Mouse (Mus musculus) midbrain, embryonic 11.5 days (tissue): ENCODE data around the gene Actr10. TPM values are rescaled to one million over a fixed set of nuclear protein-coding genes. Genes with fewer than 3 reads are reported as not detected.
A peak's percentile ranks its signal among the peaks of the same experiment; 100 is the strongest.

Source experiments
- ATAC-seq: fragments of 200-750 bp; cut with Nextera tagmentation; 2 replicates; pipeline ENCODE4 v1.8.0; 2017; ENCODE audit warnings: moderate TSS enrichment, moderate library complexity; ENCODE audit not compliant: low FRiP score
- DNase-seq: peaks from one replicate; pipeline ENCODE4 v3.0.0; 2015; ENCODE audit warnings: low spot score; ENCODE audit errors: missing footprints
- H3K27ac ChIP-seq: fragments of 300-500 bp; sonication (generic); 2 replicates; pipeline ENCODE4 v1.5.1; 2014; ENCODE audit warnings: low read depth, low read length
- H3K27me3 ChIP-seq: fragments of 300-500 bp; sonication (generic); 2 replicates; pipeline ENCODE4 v1.6.1; 2014; ENCODE audit warnings: mild to moderate bottlenecking, low read length, moderate library complexity, mixed read lengths; ENCODE audit not compliant: control insufficient read depth, insufficient read depth
- H3K36me3 ChIP-seq: fragments of 300-500 bp; sonication (generic); 2 replicates; pipeline ENCODE4 v1.6.1; 2014; ENCODE audit warnings: mild to moderate bottlenecking, low read length, moderate library complexity, mixed read lengths; ENCODE audit not compliant: control insufficient read depth, insufficient read depth
- H3K4me1 ChIP-seq: fragments of 300-500 bp; sonication (generic); 2 replicates; pipeline ENCODE4 v1.6.1; 2014; ENCODE audit warnings: low read length; ENCODE audit not compliant: control insufficient read depth, insufficient read depth
- H3K4me2 ChIP-seq: fragments of 300-500 bp; sonication (generic); 2 replicates; pipeline ENCODE4 v1.6.1; 2014; ENCODE audit warnings: mild to moderate bottlenecking, moderate library complexity
- H3K4me3 ChIP-seq: fragments of 300-500 bp; sonication (generic); 2 replicates; pipeline ENCODE4 v1.5.1; 2014; ENCODE audit warnings: low read depth, low read length
- H3K9ac ChIP-seq: fragments of 300-500 bp; sonication (generic); 2 replicates; pipeline ENCODE4 v1.6.1; 2014; ENCODE audit warnings: low read length
- H3K9me3 ChIP-seq: fragments of 300-500 bp; sonication (generic); 2 replicates; pipeline ENCODE4 v1.6.1; 2016; ENCODE audit warnings: low read length; ENCODE audit not compliant: control insufficient read depth
- WGBS: fragments of 180-500 bp; shearing (Covaris S2); extraction: QIAGEN DNeasy Blood & Tissue Kit; methylation state at CpG from one replicate; pipeline ENCODE4 v1.1.7; 2014; 5-methylcytosine and 5-hydroxymethylcytosine counted together
- polyA plus RNA-seq: library from polyadenylated mRNA; unstranded; fragments of >200 nt; fragmentation: Nextera tagmentation; extraction: Ambion mirVana; gene quantifications from 2 replicates; pipeline ENCODE4 v1.2.1, GENCODE M21; 2014

Actr10 gene
- 275 and 291 TPM in 2 replicates for polyA plus RNA-seq

- Histone ChIP-seq H3K4me3 (peak within 1 kb of the TSS; percentile 84), H3K4me1 (peaks cover 4% of the 10 kb centered on the region), H3K9ac (peak within 1 kb of the TSS; percentile 86), H3K4me2 (peak within 1 kb of the TSS; percentile 65), H3K36me3 (0 out of 2 replicates have a peak, but pooled peaks cover 3% of the 10 kb centered on the region), H3K27ac (peak within 1 kb of the TSS; percentile 87), H3K9me3 (no peaks in the 10 kb centered on the region), H3K27me3 (no peaks in the 10 kb centered on the region)
- ATAC-seq = peak; percentile 97
- peak; percentile 100 for DNase-seq
- under 1% methylated on average over 59 of the region's 59 CpGs for WGBS
Measured at GRCm38 (mm10) chr12:70937571-70938384, at the start of gene Actr10. TSS of gene Actr10 (plus strand) at chr12:70937857.

- 39% methylated on average over 5 of the region's 5 CpGs for WGBS
- DNase-seq = peak; percentile 86
- no peak overlapping the region for H3K27ac ChIP-seq
- no peaks in the 10 kb centered on the region for H3K9me3 ChIP-seq
- peaks cover 12% of the 10 kb centered on the region for H3K4me1 ChIP-seq
- H3K9ac ChIP-seq = no peak overlapping the region
- no peak overlapping the region for H3K4me2 ChIP-seq
- no peak overlapping the region for H3K4me3 ChIP-seq
- H3K27me3 ChIP-seq = peaks cover 10% of the 10 kb centered on the region
- peak; percentile 78 for ATAC-seq
- H3K36me3 ChIP-seq = no peaks in the 10 kb centered on the region; the same call in 1 of the 2 replicates
Measured at GRCm38 (mm10) chr12:70890405-70890804, 47.3 kb upstream of the Actr10 start.

- DNase-seq (peak; percentile 78), ATAC-seq (peak; percentile 83)
- Histone ChIP-seq H3K27ac (no peak overlapping the region), H3K4me3 (no peak overlapping the region), H3K4me1 (peaks cover 12% of the 10 kb centered on the region), H3K4me2 (no peak overlapping the region), H3K9me3 (no peaks in the 10 kb centered on the region), H3K36me3 (no peaks in the 10 kb centered on the region; the same call in 1 of the 2 replicates), H3K9ac (no peak overlapping the region), H3K27me3 (peaks cover 10% of the 10 kb centered on the region)
- WGBS = 56% methylated on average over 8 of the region's 8 CpGs
Measured at GRCm38 (mm10) chr12:70890874-70891470, 46.7 kb upstream of the Actr10 start.

- Histone ChIP-seq H3K36me3 (no peaks in the 10 kb centered on the region; the same call in 1 of the 2 replicates), H3K4me1 (peaks cover 12% of the 10 kb centered on the region), H3K4me2 (no peak overlapping the region), H3K27me3 (peaks cover 4% of the 10 kb centered on the region), H3K9ac (no peak overlapping the region), H3K27ac (no peak overlapping the region), H3K9me3 (no peaks in the 10 kb centered on the region), H3K4me3 (no peak overlapping the region)
- ATAC-seq (no peak), DNase-seq (peak; percentile 77)
- 82% methylated on average over 7 of the region's 7 CpGs for WGBS
Measured at GRCm38 (mm10) chr12:70895275-70895674, 42.4 kb upstream of the Actr10 start.

- peaks cover 4% of the 10 kb centered on the region for H3K27me3 ChIP-seq
- no peak for ATAC-seq
- 82% methylated on average over 10 of the region's 10 CpGs for WGBS
- no peaks in the 10 kb centered on the region for H3K36me3 ChIP-seq
- H3K9me3 ChIP-seq = no peaks in the 10 kb centered on the region
- DNase-seq = peak; percentile 72
- no peak overlapping the region for H3K4me3 ChIP-seq
- H3K27ac ChIP-seq = no peak overlapping the region
- peaks cover 4% of the 10 kb centered on the region; the same call in 1 of the 2 replicates for H3K4me1 ChIP-seq
- H3K4me2 ChIP-seq = no peak overlapping the region
- no peak overlapping the region for H3K9ac ChIP-seq
Measured at GRCm38 (mm10) chr12:70896068-70896467, 41.6 kb upstream of the Actr10 start.

GRCm38 (mm10) chr12:70897434-70897833 lies 40.2 kb upstream of the Actr10 start:
- ATAC-seq (no peak), DNase-seq (peak; percentile 77)
- Histone ChIP-seq H3K9ac (no peak overlapping the region), H3K36me3 (no peaks in the 10 kb centered on the region), H3K27ac (no peak overlapping the region), H3K4me3 (no peak overlapping the region), H3K4me1 (peaks cover 3% of the 10 kb centered on the region; the same call in 1 of the 2 replicates), H3K9me3 (no peaks in the 10 kb centered on the region), H3K27me3 (peaks cover 4% of the 10 kb centered on the region), H3K4me2 (no peak overlapping the region)
- WGBS = 76% methylated on average over 8 of the region's 8 CpGs

- no peaks in the 10 kb centered on the region for H3K9me3 ChIP-seq
- no peak overlapping the region for H3K9ac ChIP-seq
- H3K27ac ChIP-seq = no peak overlapping the region
- H3K36me3 ChIP-seq = no peaks in the 10 kb centered on the region
- H3K4me1 ChIP-seq = peaks cover 3% of the 10 kb centered on the region; the same call in 1 of the 2 replicates
- WGBS = 91% methylated on average over 8 of the region's 8 CpGs
- no peaks in the 10 kb centered on the region; the same call in none of the 2 replicates for H3K27me3 ChIP-seq
- H3K4me3 ChIP-seq = no peak overlapping the region
- no peak for ATAC-seq
- H3K4me2 ChIP-seq = no peak overlapping the region
- DNase-seq = peak; percentile 88
Measured at GRCm38 (mm10) chr12:70898450-70898849, 39.2 kb upstream of the Actr10 start.

- Histone ChIP-seq H3K4me1 (no peaks in the 10 kb centered on the region), H3K4me2 (no peak overlapping the region), H3K27ac (no peak overlapping the region), H3K27me3 (no peaks in the 10 kb centered on the region), H3K4me3 (no peak overlapping the region), H3K36me3 (no peaks in the 10 kb centered on the region), H3K9ac (no peak overlapping the region), H3K9me3 (no peaks in the 10 kb centered on the region)
- 94% methylated on average over 10 of the region's 10 CpGs for WGBS
- ATAC-seq = no peak
- DNase-seq = no peak
Measured at GRCm38 (mm10) chr12:70904471-70904870, 33.2 kb upstream of the Actr10 start.

GRCm38 (mm10) chr12:70906867-70907266 lies 30.8 kb upstream of the Actr10 start:
- Histone ChIP-seq H3K4me2 (no peak overlapping the region), H3K27me3 (no peaks in the 10 kb centered on the region), H3K9ac (no peak overlapping the region), H3K4me3 (no peak overlapping the region), H3K36me3 (no peaks in the 10 kb centered on the region), H3K4me1 (peaks cover 2% of the 10 kb centered on the region; the same call in 1 of the 2 replicates), H3K27ac (no peak overlapping the region), H3K9me3 (no peaks in the 10 kb centered on the region)
- 91% methylated on average over 9 of the region's 9 CpGs for WGBS
- ATAC-seq = no peak
- DNase-seq = no peak
